Mouse (Mus musculus): ENCODE results near the gene Pxn.
"Not testable (repeated sequence)": the region's sequence is repeated elsewhere in the genome, so short reads cannot be mapped to it uniquely, and the experiment has no call there.

The Pxn gene

DNA sequence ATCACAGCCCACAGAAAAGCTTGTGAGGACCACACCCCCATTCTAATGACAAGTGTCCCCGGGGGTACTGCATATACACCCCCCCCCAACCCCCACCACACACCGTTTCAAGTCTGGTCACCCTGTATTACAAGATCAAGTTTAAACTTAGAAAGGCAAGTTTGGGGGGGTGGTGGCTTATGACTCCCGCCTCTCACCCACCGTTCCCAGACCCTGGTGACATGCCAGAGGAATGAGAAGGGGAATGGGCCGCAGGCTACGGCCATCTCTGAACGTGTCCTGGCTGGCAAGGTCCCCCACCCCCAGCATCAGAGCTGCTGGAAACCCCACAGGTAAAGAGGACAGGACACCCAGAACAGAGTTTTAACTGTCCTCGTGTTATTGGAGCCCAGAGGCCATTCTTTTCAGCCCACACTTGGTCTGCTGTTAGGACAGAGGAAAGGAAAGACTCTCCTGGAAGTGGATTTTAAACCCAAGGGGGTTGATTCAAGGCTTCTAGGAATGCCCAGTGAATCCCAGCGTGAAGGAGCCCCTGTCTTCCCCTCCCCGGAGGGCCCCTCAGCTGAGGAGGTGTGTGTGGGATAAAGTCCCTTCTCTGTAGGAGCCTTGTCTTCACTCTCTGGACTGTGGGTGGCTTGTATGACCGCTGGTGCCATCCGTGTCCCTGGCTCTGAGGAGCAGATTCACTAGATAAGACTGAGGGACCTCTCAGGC is 948 bp downstream of the Pxn start:
- ATAC-seq (ENCODE audit: insufficient number of reproducible peaks, low FRiP score, low TSS enrichment) = no peak

- no peak; the same call in 1 of the 2 replicates for ATAC-seq (ENCODE audit: insufficient number of reproducible peaks, low FRiP score, low TSS enrichment)
Measured at GRCm38 (mm10) chr5:115507981-115508858, 1.7 kb downstream of the Pxn start.

GRCm38 (mm10) chr5:115508859-115509147 is 2.3 kb downstream of the Pxn start:
- no peak for ATAC-seq (ENCODE audit: insufficient number of reproducible peaks, low FRiP score, low TSS enrichment)

- ATAC-seq (ENCODE audit: insufficient number of reproducible peaks, low FRiP score, low TSS enrichment) = no peak
Measured at GRCm38 (mm10) chr5:115509321-115509761, 2.9 kb downstream of the Pxn start.

DNA sequence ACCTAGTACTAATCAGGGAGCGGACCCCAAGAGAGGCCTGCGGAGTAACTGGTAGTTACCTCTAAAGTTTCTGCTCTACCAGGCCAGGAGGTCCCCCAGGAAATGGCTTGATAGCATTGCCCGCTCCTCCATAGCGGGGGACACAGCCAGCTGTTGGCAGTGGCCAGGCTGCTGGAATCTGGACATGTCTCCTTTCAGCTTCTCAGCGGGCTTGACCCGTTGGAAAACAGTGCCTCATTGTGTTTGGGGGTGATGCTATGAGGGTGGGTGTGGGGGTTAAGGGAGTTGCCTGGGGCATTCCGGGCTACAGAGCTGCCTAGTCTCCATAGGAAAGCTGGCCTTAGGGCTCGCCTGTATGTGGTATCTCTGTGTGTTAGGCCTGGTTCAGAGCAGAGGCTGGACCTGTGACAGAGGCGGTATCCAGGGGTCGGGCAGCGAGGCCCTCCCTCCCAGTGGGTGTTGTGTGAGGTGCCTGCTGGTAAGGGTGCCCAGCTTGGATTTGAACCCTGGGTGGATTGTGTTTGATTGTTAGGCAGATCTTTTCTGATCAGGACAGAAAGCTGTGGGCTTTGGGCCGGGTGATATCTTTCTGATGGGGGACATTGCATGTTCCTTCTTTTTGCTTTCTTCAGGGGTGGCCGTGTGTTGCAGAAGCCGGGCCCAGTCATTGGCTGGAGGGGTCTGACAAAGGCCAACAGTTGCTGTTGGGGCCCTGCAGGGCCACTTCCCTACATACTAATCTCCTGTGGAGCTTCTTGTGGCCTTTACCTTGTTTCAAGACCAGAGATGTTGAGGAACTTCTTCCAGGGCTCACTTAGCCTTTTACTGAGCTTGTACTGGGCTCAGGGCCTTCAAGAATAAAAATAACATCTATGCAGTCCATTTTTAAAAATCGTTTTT is 3.6 kb downstream of the Pxn start:
- ATAC-seq (ENCODE audit: insufficient number of reproducible peaks, low FRiP score, low TSS enrichment) = no peak

GRCm38 (mm10) chr5:115512375-115512774 is 5.9 kb downstream of the Pxn start:
- no peak for ATAC-seq (ENCODE audit: insufficient number of reproducible peaks, low FRiP score, low TSS enrichment)

DNA sequence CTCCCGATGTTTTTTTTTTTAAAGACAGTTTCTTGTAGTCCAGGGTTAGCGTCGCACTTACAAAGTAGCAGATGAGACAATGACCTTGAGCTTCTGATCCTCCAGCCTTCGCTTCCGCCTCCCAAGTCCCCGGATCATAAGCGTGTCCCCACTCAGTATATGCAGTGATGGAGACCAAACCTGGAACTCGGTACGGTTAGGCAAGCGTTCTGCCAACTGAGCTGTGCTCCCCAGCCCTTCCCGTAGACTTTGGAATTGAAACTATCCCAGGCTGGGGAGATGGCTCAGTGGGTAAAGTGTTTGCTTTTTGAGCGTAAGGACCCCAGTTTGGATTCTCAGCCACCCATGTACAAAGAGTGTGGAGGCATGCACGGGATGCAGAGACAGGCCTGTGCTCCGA is 6.8 kb downstream of the Pxn start:
- ATAC-seq (ENCODE audit: insufficient number of reproducible peaks, low FRiP score, low TSS enrichment) = no peak

- no peak for ATAC-seq (ENCODE audit: insufficient number of reproducible peaks, low FRiP score, low TSS enrichment)
Measured at GRCm38 (mm10) chr5:115513721-115514120, 7.2 kb downstream of the Pxn start.

DNA sequence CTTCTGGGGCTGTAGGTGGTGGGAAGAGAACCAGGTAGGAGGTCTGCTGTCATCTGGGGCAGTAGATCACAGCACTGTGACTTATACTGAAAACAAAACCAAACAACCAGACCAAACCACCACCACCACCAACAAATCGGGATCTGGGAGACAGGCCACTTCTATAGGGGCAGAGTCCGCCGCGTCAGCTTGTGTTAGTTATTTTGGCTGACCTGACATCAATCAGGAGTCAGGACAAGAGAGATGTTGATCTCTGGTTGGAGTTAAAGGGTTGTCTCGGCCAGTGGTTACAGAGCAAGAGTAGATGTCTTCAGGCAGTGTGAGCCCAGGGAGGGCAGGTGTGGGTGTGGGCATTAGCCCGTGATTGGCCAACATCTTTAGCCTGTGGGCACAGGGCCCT is 7.9 kb downstream of the Pxn start:
- ATAC-seq (ENCODE audit: insufficient number of reproducible peaks, low FRiP score, low TSS enrichment) = no peak

GRCm38 (mm10) chr5:115514896-115515587 is 8.6 kb downstream of the Pxn start:
- ATAC-seq (ENCODE audit: insufficient number of reproducible peaks, low FRiP score, low TSS enrichment) = no peak; the same call in 1 of the 2 replicates

DNA sequence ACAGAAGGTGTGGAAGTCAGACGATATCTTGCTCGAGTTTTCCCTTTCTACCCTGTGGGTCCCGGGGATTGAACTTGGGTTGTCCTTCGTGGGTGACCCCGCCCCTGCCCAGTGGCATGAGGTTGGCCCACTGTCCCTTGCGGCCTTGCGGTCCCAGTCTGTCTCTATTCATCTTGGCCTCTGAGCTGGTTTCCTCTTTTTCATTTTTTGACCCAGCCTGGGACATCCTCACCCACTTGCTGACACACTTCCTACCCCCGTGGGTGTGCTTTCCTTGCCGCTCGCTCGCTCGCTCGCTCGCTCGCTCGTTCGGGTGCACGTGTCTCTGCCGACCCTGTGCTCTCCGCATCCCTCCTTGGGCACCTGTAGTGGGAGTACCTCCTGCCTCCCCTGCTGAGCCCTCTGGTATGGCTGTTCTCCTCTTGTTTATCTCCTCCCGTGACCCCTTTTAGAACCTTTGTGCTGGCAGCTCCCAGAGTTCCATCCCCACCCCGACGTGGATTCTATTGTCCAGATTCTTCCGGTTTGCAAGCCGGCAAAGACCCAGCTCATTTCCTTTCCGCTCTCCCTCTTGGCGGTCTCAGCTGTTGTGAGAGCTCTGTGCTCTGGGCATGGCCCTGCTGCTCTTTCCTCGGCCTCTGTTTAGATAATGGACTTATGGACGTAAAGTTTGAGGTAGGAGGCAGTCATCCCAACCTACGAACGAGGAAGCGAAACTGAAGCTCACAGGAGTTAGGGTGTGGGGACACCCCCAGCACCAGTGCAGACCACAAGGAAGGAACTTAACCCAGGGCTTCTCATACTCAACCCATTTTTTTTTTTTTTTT is 9.8 kb downstream of the Pxn start:
- no peak for ATAC-seq (ENCODE audit: insufficient number of reproducible peaks, low FRiP score, low TSS enrichment)

- no peak for ATAC-seq (ENCODE audit: insufficient number of reproducible peaks, low FRiP score, low TSS enrichment)
Measured at GRCm38 (mm10) chr5:115516908-115517307, 10.4 kb downstream of the Pxn start.

DNA sequence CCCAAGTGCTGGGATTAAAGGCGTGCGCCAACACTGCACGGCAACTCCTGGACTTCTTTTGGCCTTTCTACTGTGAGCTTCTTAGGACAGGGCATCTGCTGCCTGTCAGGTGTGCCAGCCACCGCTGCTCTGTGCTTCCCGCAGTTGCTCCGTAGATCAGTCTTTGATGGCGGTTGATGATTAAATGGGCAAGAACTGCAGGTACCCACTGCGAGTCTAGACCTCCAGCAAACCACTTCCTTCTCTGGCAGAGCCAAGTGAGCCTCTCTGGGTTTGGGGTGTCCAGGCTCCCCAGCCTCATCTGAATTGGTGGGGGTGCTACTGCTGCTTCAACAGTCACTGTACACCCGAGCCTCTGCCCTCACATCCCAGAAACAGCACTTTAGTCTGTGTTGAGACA is 11.0 kb downstream of the Pxn start:
- no peak for ATAC-seq (ENCODE audit: insufficient number of reproducible peaks, low FRiP score, low TSS enrichment)

GRCm38 (mm10) chr5:115518214-115518613 is 11.7 kb downstream of the Pxn start:
- not testable (repeated sequence) for ATAC-seq (ENCODE audit: insufficient number of reproducible peaks, low FRiP score, low TSS enrichment)

DNA sequence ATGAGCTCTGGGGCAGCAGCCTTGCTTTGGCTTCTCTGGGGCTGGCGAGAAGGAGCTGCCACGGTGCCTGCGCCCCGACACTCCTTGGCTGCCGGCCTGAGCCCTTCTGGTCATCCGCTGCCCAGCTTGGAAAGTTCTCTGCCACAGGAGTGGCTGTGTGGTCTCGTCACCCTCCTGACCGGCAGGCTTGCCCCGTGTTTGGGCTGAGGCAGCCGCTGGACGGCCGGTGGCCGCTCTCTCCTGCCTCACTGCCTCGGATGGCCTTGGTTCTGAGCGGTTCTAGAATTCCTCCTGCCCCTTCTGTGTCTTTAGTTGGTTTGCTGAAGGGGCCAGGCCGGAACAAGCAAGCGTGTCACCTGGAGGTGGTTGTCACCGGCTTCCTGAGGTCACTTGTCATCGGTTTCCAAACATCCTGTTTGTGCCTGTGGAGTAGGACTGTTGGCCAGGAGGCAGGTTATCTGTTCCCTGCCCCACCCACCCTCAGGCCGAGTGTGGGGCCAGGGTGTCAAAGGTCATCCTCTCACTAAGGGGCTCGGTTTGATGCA is 13.9 kb downstream of the Pxn start:
- no peak for ATAC-seq (ENCODE audit: insufficient number of reproducible peaks, low FRiP score, low TSS enrichment)

DNA sequence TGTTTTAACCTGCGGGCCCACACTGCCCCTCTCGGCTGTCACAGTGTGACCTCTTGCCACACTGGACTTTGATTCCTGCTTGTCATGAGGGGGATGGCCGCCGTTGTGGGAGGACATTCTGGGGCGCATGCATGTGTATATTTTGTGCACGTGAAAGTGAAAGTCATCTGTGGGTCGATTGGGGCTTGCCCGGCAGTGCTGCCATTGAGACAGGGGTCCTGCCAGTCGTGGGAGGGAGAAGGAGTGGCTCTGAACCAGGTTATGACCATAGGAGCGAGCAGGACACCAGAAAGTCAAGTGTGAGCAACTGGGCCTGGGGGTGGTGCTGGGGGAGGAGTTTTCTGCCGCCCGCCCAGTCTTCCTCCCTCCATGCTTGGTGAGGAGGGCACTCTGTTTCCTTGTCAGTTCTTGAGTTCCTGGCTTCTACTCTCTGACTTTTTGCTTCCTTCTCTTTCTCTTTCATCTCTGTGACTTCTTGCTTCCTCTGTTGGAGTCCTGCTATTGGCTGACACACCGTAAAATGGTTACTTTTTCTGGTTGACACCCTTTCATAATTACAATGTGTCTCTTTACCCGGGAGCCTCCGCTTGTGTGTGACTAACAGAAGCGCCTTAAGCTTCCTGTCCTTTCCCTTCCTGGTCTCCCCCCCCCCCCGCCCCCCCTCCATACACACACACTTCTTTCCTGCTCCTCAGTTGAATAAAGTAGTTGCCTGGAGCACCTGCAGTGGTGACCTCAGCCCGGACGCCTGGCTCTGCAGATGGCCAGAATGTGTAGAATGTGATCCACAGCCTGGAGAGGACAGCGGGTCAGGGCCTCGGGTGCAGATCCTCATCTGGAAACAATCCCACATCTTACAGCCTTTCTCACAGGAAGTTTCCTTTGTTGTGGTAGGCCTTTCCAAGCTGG is 15.3 kb downstream of the Pxn start:
- no peak for ATAC-seq (ENCODE audit: insufficient number of reproducible peaks, low FRiP score, low TSS enrichment)

DNA sequence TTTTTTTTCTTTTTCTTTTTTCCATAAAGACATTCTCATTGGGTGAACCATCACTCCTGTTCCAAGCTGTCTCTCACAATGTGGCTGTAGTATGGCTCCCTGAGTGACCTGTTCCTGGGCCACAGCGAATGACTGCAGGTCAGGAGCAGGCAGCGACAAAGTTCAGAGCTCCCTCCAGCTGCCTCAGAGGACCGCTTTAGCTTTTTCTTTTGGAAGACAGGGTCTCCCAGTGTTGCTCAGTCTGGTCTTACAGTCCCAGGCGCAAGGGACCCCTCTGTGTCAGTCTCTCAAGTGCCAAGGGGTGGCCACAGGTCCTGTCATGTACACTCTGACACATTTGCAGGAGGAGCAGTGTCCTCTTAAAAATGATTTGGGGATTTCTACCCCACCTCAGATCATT is 16.1 kb downstream of the Pxn start:
- no peak for ATAC-seq (ENCODE audit: insufficient number of reproducible peaks, low FRiP score, low TSS enrichment)

GRCm38 (mm10) chr5:115522981-115523499 is 16.6 kb downstream of the Pxn start:
- ATAC-seq (ENCODE audit: insufficient number of reproducible peaks, low FRiP score, low TSS enrichment) = no peak

Data from cerebellum, adult (tissue).